Mouse (Mus musculus): ENCODE results near the gene Rasa2. TPM values are rescaled to one million over a fixed set of nuclear protein-coding genes. Genes with fewer than 3 reads are reported as not detected.
"Not testable (repeated sequence)": the region's sequence is repeated elsewhere in the genome, so short reads cannot be mapped to it uniquely, and the experiment has no call there.

The Rasa2 gene
- total RNA-seq, 2 experiments from 2014 or later, result 33.6 to 33.7 TPM

DNA sequence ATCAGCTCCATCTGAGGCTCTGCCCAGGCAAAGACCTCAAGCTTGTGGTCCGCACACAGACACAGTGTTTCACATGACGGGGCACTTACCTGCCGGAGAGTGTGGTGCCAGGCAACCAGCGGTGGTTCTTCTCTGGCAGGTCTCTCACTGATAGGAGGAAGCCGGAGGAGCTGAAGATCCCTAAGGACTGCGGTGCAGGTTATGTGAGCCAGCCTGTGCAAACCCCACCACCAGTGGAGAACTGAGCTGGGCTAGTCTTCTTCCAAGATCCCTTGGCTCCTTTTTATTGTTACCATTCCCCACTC, 93.8 kb downstream of the Rasa2 start:
- no peak for DNase-seq (ENCODE audit: low spot score in 2 of 2)
- intact Hi-C loops (cut with DNase I), result no loop called here

DNA sequence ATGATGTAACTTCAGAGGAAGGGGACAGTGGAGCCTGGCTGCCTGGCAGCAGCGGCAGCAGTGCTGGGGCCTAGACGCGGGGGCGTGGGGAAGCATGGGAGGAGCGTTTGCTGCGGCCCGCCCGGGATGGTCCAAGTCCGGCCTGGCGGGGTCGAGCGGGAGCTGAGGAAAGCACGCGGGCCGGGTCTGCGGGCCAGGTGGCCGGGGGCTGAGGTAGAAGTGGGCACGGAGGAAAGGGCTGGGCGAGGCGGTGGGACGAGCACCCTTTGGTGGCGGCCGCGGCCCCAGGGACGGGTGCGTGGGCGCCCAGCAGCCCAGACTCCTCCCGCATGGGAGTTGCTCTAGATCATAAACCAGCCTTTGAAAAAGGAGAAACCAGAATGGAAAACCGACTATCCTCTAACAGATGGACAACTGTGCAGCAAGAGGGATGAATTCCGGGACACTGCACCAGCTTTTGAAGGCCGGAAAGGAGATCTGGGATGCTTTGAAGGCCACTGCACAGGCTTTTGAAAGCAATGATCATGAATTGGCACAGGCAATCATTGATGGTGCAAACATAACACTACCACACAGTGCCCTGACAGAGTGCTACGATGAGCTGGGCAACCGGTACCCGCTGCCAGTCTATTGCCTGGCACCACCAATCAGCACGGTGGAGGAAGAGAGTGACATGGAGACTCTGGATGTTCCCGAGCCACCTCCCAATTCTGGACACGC, 94.4 kb downstream of the Rasa2 start:
- intact Hi-C loops (cut with DNase I), result no loop called here
- DNase-seq (ENCODE audit: low spot score in 2 of 2), result peak; percentile 33 to 48

DNA sequence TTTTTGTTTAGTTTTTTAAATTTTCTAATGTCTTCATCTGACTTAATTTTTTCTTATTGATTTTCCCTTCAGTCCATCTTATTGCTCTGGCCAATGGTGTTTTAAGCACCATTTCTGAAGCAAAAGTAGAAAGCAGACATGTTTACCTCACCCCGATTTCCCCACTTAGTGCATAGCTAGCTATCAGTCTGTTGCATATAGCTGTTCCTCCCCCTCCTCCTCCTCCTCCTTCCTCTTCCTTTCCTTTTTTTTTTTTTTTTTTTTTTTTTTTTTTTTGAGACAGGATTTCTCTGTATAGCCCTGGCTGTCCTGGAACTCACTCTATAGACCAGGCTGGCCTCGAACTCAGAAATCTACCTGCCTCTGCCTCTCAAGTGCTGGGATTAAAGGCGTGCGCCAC, 95.3 kb downstream of the Rasa2 start:
- intact Hi-C loops (cut with DNase I); DNase-seq (ENCODE audit: low spot score in 2 of 2): not testable (repeated sequence)

DNA sequence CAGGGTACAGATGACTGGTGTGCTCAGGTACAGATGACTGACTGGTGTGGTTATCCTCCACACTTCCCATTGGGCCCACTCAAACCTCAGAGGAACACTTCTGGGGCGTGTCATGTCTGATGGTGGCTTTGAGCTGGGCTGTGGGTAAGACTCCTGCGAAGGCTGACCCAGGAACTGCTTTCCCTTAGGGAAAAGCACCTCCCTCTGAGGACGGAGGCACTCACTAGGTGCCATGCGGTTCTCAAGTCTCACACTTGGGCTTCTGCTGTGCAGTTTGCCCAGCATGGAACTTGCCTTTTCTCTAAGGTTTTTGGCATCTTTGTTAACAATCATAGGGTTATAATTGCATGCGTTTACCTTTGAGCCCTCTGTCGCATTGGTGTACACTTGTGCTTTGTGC, 96.0 kb downstream of the Rasa2 start:
- DNase-seq (ENCODE audit: low spot score in 2 of 2), result no peak
- intact Hi-C loops (cut with DNase I), result no loop called here

DNA sequence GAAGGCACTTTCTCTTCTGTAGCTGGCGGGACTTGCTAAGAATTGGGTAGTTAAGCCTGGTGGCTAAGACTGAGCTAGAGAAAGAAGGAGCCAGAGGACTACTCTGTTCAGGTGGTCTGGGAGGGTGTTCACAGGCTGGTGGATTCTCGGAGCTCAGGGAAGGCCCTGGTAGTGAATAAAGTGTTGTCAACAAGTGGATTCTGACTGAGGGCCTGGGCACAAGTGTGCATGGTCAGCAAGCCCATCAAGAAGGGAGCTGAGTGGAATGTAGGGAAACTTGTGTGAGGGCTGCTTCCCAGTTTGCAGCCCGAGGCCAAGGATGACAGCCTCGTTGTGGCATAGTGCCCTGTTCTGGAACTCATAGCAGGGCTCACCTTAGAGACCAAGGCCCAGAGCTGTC, 97.2 kb downstream of the Rasa2 start:
- intact Hi-C loops (cut with DNase I), result loop anchor here (5.0 kb wide), 1 partner anchor 172 kb away; the partner anchor contains the start of gene Atp1b3

DNA sequence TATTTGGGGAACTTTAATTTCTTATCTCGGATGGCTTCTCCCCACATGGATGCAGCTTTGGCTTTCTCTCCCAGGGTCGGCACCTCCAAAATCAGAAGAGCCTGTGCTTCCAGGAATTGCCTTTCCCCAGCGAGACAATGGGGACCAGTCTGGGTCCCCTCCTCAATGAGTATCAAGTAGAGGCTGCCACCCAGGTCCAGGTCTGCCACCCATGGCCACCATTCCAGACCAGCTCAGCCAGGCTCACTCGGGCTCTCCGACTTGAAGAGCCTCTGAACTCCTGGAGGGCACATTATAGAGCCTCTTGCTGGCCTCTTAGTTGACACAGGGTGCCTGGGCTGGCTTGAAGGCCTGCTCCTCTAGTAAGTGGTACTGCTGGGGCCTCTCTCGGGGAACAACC, 97.9 kb downstream of the Rasa2 start:
- intact Hi-C loops (cut with DNase I), result loop anchor here (5.0 kb wide), 1 partner anchor 171 kb away; the partner anchor contains the start of gene Atp1b3
- no peak for DNase-seq (ENCODE audit: low spot score in 2 of 2)

More for the DNA sequence above, 97.2 kb downstream of the Rasa2 start:
- DNase-seq (ENCODE audit: low spot score in 2 of 2), result no peak

DNA sequence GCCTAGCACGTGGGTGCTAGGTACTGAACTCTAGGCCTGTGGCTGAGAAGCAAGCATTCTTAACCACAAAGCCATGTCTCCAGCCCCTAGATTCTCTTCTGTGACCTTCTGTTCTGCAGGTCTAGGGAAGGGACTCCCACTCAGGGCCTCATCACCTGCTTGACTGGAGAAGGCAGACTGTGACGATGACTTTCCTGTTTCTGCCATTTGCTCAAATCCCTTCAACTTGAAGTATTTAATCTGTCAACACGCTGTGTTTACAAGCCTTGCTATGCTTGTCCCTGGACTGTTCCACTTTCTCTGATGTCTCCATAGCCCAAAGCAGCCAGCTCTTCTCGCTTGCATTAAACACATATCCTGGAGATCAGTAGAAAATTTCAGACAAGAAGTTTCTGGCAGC, 98.9 kb downstream of the Rasa2 start:
- DNase-seq (ENCODE audit: low spot score in 2 of 2), result no peak
- intact Hi-C loops (cut with DNase I), result loop anchor here (5.0 kb wide), 1 partner anchor 170 kb away; the partner anchor contains the start of gene Atp1b3

DNA sequence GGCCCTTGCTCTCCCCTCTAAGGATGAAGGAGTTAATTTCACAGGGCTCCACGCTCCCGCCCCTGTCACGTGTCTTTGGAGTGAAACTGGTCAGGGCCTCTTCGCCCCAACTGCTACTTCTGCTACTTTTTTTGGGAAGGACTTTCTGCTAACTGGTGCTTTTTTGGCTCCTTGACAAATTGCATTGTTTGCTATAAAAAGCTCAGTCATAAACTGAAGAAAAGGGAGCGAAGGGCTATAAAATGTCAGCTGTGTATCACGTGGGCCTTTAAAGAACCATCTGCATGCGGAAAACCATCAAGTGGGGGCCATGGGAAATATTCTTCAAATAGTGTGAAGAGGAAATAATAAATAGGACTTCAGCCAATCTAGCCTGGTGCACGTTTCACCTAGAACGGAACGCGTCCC, 100.7 kb downstream of the Rasa2 start:
- intact Hi-C loops (cut with DNase I), result loop anchor here (5.0 kb wide), 1 partner anchor 168 kb away; the partner anchor contains the start of gene Atp1b3
- peak in 1 of 2 experiments; percentile 14 for DNase-seq (ENCODE audit: low spot score in 2 of 2)

DNA sequence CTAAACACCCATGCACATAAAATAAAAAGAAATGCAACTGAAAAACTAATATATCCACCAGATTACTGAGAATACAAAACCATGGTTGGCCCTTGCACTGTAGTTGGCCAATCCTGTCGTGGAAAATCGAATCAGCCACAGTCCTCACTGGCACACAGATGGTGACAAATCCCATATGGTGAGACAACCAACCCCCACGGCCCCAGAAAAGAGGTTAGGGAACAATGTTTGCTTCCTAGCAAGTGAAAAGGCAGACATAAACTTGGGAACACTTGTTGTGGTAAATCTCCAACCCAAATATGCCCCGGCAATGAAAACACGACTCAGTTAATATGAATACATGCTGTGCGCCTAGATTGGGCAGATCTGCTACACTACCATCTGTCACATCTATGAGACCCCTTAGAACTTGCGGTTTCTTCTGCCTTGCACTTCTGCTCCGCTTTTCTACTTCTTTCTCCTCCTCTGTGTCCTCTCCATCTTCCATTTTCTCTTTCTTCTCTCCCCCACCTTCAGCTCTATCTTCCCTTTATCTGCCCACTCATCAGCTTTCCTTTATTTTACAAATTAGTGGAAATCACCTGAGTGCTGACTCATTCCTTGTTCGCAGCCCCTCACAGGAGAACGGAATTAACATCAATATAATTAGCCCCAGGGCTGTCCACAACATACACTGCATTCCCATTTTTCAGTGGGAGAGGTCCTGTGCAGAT, 101.3 kb downstream of the Rasa2 start:
- intact Hi-C loops (cut with DNase I), result loop anchor here (5.0 kb wide), 1 partner anchor 168 kb away; the partner anchor contains the start of gene Atp1b3
- DNase-seq (ENCODE audit: low spot score in 2 of 2), result peak in 1 of 2 experiments; percentile 21

DNA sequence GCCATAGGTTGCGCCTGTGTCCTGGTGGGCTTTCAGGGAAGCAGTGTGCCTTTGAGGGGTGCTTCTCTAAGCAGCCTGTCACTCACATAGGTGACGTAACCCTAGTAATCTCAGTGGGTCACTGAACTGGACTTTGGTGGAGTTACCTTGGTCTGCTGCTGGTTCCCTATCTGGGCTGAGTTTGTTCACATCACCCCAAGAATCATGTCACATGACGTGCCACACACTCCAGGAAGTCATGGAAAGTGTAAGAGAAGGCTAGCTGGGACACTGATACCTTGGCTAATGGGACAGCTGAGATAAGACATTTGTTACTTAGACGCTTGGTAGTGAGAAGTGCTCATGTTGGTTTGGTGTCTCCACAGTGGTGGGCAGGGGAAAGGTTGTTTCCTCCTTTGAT, 105.4 kb downstream of the Rasa2 start:
- intact Hi-C loops (cut with DNase I), result no loop called here
- DNase-seq (ENCODE audit: low spot score in 2 of 2), result no peak

DNA sequence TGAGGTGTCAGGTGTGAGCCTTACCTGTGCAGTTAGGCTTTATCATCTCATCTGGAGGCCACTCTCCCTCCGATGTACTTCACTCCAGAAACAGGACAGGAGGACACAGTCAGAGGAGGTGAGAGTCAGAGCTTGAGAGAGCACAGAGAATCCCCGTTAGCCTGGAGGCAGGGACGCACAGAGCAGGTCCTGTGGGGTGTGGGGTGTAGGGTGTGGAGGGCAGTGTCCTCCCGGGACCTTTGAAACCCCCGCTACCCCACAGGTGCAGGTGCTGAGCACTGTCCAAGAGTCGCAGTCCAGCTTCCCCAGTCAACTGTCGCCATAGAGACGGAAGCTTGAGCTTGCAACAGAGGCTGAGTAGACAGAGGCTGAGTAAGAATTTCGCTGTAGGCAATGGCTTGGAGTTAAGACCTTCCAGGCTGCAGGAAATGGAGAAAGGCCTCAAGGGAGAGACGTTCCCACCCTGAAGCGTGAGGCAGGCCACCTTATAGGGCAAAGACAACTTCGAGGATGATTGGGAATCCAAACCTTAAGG, 106.4 kb downstream of the Rasa2 start, which contains the start of gene Gm28729:
Gene Gm28729 (minus strand): TSS at position 293 of the 535 bp plus-strand sequence.
- intact Hi-C loops (cut with DNase I), result no loop called here
- no peak for DNase-seq (ENCODE audit: low spot score in 2 of 2)

DNA sequence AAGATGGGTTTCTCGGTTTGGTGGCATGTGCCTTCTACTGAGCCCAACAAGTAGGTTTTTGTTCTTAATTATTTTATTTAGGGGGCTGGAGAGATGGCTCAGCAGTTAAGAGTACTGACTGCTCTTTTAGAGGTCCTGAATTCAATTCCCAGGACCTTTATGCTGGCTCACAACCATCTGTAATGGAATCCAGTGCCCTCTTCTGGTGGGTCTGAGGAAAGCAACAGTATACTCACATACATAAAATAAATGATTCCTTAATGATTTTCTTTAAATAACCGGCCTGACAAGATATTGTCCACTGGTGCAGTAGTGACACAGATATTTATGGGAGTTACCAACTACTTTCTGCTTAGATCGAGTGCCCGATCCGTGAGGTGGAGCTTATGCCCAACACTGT, 108.3 kb downstream of the Rasa2 start:
- intact Hi-C loops (cut with DNase I), result no loop called here
- DNase-seq (ENCODE audit: low spot score in 2 of 2), result no peak

DNA sequence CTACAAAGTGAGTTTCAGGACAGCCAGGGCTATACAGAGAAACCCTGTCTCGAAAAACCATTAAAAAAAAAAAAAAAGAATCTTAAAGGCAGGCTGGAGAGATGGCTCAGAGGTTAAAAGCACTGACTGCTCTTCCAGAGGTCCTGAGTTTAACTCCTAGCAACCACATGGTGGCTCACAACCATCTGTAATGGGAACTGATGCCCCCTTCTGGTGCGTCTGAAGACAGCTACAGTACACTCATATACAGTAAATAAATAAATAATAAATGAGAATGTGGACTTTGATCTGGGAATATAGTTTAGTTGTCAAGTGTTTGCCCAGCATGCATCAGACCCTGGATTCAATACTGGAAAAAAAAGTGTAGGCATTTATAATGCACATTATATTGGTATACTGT, 109.8 kb downstream of the Rasa2 start:
- not testable (repeated sequence) for DNase-seq (ENCODE audit: low spot score in 2 of 2)

DNA sequence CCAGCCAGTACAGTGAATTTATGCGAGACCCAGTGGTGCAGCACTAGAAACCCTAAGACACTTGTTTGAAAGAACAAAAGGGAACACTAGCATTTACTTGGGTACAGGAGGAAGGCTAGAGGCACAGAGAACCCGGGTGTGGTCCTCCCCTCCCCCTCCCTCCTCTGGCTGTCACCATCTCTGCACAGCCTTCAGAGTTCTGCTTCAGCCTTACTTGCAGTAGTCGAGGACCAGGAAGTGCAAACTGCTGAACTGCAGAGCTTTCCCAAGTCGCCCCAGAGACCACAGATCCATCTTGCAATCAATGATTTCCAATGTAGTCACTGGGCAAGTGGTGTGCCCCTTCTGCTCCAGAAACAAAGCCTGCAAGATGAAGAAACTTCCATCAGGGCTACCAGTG, 114.0 kb downstream of the Rasa2 start:
- DNase-seq (ENCODE audit: low spot score in 2 of 2), result no peak
- intact Hi-C loops (cut with DNase I), result no loop called here

More for the DNA sequence above, 109.8 kb downstream of the Rasa2 start:
- intact Hi-C loops (cut with DNase I), result not testable (repeated sequence)

DNA sequence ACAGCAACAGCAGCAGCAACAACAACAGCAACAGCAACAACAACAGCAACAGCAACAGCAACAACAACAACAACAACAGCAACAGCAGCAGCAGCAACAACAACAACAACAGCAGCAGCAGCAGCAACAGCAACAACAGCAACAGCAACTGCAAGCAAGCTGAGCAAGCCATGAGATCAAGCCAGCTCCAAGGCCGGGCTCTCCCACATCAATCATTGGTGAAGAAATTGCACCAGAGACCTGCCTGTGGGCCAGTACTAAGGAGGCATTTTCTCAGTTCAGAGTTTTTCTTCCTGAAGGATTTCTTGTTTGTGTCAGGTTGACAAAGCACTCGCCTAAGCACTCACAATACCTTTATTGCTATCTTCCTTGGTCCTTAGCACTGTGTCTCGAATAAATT, 114.6 kb downstream of the Rasa2 start:
- intact Hi-C loops (cut with DNase I), result no loop called here
- DNase-seq (ENCODE audit: low spot score in 2 of 2), result no peak

DNA sequence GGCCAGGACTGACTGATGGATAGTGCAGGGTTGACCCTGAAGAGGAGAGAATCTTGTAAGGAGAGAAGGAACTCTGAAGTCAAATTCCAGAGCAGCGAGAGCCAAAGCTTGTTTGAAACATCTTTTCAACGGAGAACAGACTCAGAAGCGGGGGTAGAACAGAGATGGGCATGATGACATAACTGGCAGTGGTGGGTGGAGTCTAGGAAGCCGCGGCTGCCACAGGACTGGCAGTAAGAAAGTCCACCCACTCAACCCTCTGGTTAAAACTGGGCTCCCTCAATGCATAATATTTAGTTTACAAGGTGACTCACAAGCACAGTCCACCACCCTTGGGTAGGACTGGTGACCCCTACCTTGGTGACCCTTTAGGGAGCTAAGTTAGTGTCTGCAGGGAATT, 115.7 kb downstream of the Rasa2 start:
- peak in 1 of 2 experiments; percentile 78 for DNase-seq (ENCODE audit: low spot score in 2 of 2)
- intact Hi-C loops (cut with DNase I), result no loop called here

DNA sequence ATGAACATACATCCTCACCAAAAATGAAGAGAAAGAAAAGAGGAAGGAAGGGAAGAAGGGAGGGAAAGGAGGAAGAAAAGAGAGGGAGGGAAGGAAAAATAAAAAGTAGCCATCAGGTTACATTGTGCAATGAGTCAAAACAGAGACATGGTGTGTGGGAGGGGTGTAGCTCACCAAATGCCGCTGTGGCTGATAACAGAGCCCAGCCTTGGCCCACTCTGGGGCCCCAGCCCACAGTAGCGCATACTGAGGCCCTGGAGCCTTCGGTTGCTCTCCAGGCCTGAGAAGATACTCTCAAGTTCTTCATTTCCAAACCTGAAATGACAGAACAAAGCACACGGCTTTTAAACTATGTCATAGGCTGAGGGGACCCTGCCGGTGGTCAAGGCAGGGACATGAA, 117.1 kb downstream of the Rasa2 start:
- intact Hi-C loops (cut with DNase I), result no loop called here
- DNase-seq (ENCODE audit: low spot score in 2 of 2), result no peak

DNA sequence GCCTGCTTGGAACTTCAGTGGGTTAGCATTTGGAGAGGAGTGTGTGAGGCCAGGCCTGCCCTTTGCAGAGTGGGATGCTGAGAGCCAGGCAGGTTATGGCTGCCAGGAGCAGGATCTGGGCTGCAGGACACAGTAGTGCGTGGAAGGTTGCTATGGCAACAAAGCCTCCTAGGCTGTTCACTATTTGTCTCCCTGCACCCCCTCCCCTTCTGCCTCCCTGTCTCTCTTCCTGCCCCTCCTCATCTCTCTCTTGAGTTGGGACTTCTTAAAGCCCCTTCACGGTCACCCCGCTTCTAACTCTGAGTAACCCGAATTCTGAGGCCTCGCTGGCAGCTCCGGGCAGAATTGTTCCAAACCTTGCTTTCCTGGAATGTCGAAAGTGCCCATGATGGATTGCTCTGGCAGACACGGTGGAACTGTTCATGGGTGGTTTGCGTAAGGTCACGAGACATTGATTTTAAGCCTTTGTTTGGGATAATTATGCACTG, 125.4 kb downstream of the Rasa2 start:
- intact Hi-C loops (cut with DNase I), result no loop called here
- DNase-seq (ENCODE audit: low spot score in 2 of 2), result peak; percentile 23 to 29

DNA sequence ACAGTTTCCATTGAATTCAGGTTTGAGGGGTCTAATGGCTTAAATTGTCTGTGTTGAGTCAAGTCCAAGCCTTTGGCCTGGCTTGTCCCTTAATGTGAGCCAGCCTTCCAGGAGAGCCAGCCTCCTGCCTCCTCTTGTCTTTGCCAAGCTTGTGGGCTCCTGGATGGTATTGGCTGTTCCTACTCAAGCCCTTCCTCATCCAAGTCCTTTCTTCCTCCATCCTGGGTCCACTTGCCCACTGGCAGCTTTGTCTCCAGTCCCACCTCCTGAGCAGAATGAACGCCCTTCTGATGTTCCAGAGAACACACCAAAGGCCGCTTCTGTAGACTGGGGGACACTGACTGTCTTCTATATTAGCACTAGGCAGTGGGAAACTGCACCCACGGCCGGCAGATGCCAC, 126.3 kb downstream of the Rasa2 start:
- DNase-seq (ENCODE audit: low spot score in 2 of 2), result no peak
- intact Hi-C loops (cut with DNase I), result no loop called here

DNA sequence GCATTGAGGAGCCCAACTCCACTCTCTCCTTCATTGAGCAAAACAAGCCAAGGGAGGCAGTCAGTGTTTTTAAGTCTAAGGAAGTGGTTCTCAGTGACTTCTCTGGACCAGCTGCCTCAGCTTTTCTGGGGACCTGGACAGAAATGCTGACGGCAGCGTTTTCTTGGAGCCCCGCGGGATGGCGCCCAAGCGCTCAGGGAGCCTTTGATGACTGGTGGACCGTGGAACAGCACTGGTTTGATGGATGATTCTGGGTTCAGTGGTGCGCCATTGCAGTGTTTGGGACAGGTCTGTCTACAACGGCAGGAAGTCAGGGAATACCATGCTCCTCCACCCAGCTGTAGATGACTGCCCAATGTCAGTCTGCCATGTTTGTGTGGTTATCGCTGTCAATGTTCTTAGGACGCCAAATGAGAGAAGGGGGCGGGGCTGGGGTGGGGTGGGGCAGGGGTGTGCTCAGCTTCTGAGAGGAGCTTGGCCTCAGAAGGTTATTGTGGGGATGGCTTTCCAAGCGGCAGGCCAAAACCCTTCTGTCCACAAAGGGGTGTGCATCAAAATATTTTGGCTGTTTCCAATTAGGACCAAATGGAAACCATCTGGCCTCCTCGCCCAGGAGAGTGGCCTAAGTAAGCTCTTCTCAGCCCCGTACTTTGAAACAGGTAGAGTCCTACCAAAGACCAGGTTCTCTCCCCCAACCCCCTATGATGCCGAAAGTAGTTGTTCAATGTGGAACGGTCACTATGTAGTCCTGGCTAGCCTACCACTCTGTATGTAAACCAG, 127.1 kb downstream of the Rasa2 start:
- intact Hi-C loops (cut with DNase I), result no loop called here
- DNase-seq (ENCODE audit: low spot score in 2 of 2), result no peak
